Mouse (Mus musculus): ENCODE results near the gene Rhoj.
"Not testable (repeated sequence)": the region's sequence is repeated elsewhere in the genome, so short reads cannot be mapped to it uniquely, and the experiment has no call there.

Gene Rhoj

GRCm38 (mm10) chr12:75391526-75391925 is 83.4 kb downstream of the Rhoj start:
- DNase-seq (ENCODE audit: extremely low read depth, low read depth): no peak

GRCm38 (mm10) chr12:75394011-75394773 is 86.1 kb downstream of the Rhoj start:
- no peak for DNase-seq (ENCODE audit: extremely low read depth, low read depth)

- DNase-seq (ENCODE audit: extremely low read depth, low read depth): no peak
These were observed 88.5 kb downstream of the Rhoj start for GRCm38 (mm10) chr12:75396616-75397015.

- no peak for DNase-seq (ENCODE audit: extremely low read depth, low read depth)
These were observed 89.0 kb downstream of the Rhoj start for GRCm38 (mm10) chr12:75397077-75397476.

GRCm38 (mm10) chr12:75412964-75413363 is 104.8 kb downstream of the Rhoj start:
- no peak for DNase-seq (ENCODE audit: extremely low read depth, low read depth)

GRCm38 (mm10) chr12:75414991-75415390 is 106.9 kb downstream of the Rhoj start:
- DNase-seq (ENCODE audit: extremely low read depth, low read depth): no peak

- DNase-seq (ENCODE audit: extremely low read depth, low read depth): no peak
These were observed 108.6 kb downstream of the Rhoj start, which contains the start of gene Gphb5 for GRCm38 (mm10) chr12:75416681-75417080. Gphb5 (minus strand) TSS chr12:75416781.

- DNase-seq (ENCODE audit: extremely low read depth, low read depth): no peak
These were observed 116.2 kb downstream of the Rhoj start for GRCm38 (mm10) chr12:75424359-75424758.

- DNase-seq (ENCODE audit: extremely low read depth, low read depth): no peak
These were observed 116.7 kb downstream of the Rhoj start for GRCm38 (mm10) chr12:75424817-75425216.

GRCm38 (mm10) chr12:75425882-75426281 is 117.8 kb downstream of the Rhoj start:
- no peak for DNase-seq (ENCODE audit: extremely low read depth, low read depth)

GRCm38 (mm10) chr12:75428719-75429118 is 120.6 kb downstream of the Rhoj start:
- DNase-seq (ENCODE audit: extremely low read depth, low read depth): no peak

GRCm38 (mm10) chr12:75429685-75430396 is 121.7 kb downstream of the Rhoj start:
- DNase-seq (ENCODE audit: extremely low read depth, low read depth): no peak

GRCm38 (mm10) chr12:75432400-75432799 is 124.3 kb downstream of the Rhoj start:
- not testable (repeated sequence) for DNase-seq (ENCODE audit: extremely low read depth, low read depth)

GRCm38 (mm10) chr12:75446245-75446644 is 138.1 kb downstream of the Rhoj start:
- no peak for DNase-seq (ENCODE audit: extremely low read depth, low read depth)

GRCm38 (mm10) chr12:75448921-75449320 is 140.8 kb downstream of the Rhoj start:
- no peak for DNase-seq (ENCODE audit: extremely low read depth, low read depth)

- no peak for DNase-seq (ENCODE audit: extremely low read depth, low read depth)
These were observed 141.4 kb downstream of the Rhoj start for GRCm38 (mm10) chr12:75449475-75449966.

- DNase-seq (ENCODE audit: extremely low read depth, low read depth): no peak
These were observed 141.9 kb downstream of the Rhoj start for GRCm38 (mm10) chr12:75450011-75450410.

GRCm38 (mm10) chr12:75450592-75450991 is 142.5 kb downstream of the Rhoj start:
- DNase-seq (ENCODE audit: extremely low read depth, low read depth): no peak
